Mouse (Mus musculus) cerebellum, adult 18-20 months (tissue): ENCODE results near the gene Pik3cb.

Experiments used
- DNase-seq, 2 experiments: peaks; one replicate each; pipeline ENCODE4 v3.0.0; 2021

Pik3cb gene

GRCm38 (mm10) chr9:99146855-99147735 is 6.7 kb upstream of the Pik3cb start:
- DNase-seq = no peak

- DNase-seq = no peak
Measured at GRCm38 (mm10) chr9:99145756-99146155, 5.3 kb upstream of the Pik3cb start.

DNA sequence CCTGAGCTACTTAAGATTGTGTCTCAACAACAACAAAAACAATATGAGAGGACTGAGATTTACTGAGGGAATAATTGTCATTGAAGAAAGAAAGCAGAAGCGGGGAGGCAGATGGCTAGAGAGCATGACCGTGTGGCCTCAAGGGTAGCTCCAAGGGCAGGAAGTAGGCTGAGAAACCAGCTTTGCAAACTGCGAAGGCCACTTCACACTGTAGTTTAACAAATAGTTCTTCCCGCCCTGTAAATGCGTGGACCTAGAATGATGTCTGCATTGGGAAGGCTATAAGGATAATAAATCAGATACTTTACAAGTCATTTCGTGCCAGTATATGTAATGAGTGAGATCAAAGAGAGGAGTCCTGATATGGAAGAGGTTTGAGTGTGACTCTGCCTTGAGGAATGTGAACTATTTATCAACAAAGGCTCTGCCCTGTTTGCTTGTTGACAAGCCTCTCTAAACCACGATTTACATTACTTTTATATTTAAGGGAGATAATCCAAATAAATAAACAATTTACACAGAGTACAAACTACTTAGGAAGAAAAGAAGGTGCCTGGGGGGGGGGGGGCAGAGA is 4.1 kb upstream of the Pik3cb start:
- DNase-seq = no peak

DNA sequence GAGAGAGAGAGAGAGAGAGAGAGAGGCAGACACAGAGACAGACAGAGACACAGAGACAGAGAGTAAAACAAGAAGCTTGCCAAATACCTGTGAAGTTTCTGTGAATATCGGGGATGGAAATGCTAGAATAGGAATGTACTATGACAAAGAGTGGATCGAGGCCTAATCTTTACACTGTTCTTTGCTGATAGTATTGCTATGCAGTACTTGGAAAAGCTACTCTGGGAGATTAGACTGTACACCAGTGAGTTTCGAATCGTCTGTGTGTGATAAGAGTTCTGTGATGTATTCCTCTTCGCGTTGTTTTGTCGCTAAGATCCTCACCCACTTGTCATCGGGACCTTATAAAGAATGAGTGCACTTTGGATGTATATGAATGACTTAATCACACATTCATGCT is 1.2 kb upstream of the Pik3cb start:
- no peak for DNase-seq

GRCm38 (mm10) chr9:99141171-99141570 is 750 bp upstream of the Pik3cb start:
- no peak for DNase-seq

- DNase-seq = peak in 1 of 2 experiments; percentile 44
Measured at GRCm38 (mm10) chr9:99139194-99140023, 1.0 kb downstream of the Pik3cb start.

- no peak for DNase-seq
Measured at GRCm38 (mm10) chr9:99137301-99137700, 3.1 kb downstream of the Pik3cb start.

GRCm38 (mm10) chr9:99131951-99132470 is 8.4 kb downstream of the Pik3cb start:
- no peak for DNase-seq

DNA sequence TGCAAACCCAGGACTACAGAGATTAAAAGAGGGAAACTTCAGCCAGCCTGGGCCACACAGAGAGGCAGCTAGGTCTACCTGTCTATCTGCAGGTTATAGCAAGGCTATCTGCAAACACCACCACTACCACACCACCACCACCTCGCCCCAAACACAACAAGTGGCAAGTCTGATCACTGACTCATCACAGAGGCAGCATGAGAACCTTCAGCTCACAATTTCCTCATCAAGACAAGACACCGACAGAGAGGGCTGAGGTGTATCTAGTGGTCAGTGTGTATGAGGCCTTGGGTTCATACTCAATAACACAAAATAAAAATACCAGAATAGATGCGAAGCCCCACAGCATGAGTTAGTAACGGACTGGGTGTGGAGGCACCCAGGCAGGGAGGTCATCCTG is 9.3 kb downstream of the Pik3cb start:
- no peak for DNase-seq

DNA sequence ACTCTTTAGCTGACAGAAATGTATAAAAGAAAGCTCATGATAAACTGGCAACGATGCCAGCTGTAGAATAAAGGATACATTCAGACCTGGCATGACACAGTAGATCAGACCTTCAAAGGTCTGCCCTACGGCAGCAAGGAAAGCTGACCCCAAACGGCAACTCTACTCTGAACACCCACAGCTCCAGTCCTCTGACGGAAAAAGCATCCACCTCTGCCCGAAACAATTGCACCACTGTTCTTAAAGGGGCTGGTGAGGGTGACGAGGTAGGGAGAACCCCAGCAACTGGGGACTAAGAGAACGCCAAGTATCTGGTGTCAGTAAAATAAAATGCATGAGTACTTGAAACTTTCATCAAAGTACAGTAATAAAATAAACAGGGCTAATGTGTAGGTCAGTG is 12.8 kb downstream of the Pik3cb start:
- DNase-seq = no peak

DNA sequence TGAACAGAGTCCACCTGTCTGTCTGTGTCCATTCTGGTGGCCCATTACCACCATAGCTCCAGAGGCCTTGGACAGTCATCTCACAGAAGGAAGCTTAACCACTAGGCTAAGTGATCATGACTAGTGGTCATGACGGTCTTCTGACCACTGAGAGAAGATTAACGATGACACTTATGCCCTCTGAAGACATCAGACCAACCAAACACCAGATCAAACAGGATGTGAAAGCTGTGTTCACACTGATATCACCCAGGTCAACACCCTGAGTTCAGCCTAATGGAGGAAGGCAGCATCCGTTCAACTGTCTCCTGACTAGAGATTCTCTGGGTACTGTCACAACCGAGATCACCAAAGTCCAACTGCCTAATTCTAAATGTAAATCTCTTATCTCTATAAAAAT is 17.7 kb downstream of the Pik3cb start:
- DNase-seq = no peak

DNA sequence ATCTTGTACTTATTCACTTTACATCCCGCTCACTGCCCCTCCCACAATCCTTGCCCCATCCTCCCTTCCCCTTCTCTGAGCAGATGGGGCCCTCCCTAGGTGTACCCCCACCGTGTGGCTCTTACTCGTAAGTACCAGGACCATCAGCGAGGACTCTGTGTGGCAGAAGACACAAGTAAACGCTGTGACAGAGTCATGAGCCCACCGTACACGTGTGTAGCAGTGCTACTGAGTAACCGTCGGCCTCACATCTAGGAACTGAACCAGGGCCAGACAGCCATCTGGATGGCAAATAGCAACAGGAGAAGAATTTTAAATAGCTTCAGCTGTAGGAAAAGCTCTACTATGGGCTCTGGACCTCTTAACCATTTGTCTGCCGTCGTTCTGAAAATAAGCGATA is 28.0 kb downstream of the Pik3cb start:
- DNase-seq = peak; percentile 11 to 14

- DNase-seq = no peak
Measured at GRCm38 (mm10) chr9:99111085-99111484, 29.3 kb downstream of the Pik3cb start.

DNA sequence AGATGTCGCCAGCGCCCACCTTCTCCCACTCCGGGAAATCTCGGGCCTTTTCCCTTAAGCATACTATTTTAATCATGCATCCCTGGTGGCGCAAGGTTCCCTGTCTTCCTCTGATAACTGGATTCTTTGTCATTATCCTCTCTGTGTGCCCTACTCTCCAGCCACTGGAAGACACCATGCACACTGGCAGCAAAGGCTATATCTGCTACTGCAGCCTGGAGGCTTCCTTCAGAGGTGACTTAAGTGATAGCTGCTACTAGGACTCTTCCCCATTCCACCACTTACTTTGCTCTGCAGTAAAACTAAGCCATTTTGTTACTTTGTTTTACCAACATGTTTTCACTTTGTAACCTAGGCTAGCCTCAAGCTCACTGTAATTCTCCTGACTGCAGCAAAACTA is 30.2 kb downstream of the Pik3cb start:
- DNase-seq = no peak

DNA sequence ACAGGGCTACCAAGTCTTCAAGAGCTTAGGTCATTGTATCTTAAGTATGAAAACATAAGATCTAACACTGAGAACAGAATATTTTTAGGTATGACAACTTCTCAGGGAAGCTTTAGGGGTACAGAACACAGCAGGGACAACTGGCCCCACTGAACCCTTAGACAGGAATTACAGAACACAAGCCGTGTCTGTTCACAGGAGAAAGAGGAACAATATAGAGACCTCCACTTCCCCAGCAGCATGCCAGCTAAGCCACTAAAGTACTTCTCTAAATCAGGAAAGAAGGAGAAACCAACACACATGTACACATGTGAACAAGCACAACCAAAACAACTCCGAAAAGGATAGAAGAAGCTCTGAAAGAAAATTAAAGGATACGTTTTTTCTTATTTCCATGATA is 30.8 kb downstream of the Pik3cb start:
- no peak for DNase-seq

- DNase-seq = no peak
Measured at GRCm38 (mm10) chr9:99104449-99104848, 36.0 kb downstream of the Pik3cb start.

- no peak for DNase-seq
Measured at GRCm38 (mm10) chr9:99103865-99104264, 36.6 kb downstream of the Pik3cb start.

- no peak for DNase-seq
Measured at GRCm38 (mm10) chr9:99098482-99099129, 41.8 kb downstream of the Pik3cb start.

DNA sequence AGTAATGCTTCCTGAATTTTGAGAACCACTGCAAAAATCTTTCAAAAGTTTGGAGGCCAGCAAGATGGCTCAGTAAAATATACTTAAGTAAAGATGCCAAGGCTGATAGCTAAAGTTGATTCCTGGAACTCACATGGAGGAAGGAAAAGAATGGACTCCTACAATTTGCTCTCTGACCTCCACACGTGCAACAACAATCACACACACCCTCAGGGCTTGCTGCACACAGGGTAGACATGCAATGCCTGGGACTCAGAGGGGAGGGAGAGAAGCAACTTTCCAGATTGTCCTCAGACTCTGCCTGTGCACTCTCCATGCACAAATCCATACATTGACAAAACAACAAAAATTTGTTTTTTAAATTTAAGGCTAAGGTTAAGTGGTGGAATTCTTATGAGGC is 42.8 kb downstream of the Pik3cb start:
- DNase-seq = no peak

- DNase-seq = no peak
Measured at GRCm38 (mm10) chr9:99095192-99095591, 45.2 kb downstream of the Pik3cb start.

GRCm38 (mm10) chr9:99090546-99090945 is 49.9 kb downstream of the Pik3cb start:
- no peak for DNase-seq

GRCm38 (mm10) chr9:99089904-99090303 is 50.5 kb downstream of the Pik3cb start:
- no peak for DNase-seq

DNA sequence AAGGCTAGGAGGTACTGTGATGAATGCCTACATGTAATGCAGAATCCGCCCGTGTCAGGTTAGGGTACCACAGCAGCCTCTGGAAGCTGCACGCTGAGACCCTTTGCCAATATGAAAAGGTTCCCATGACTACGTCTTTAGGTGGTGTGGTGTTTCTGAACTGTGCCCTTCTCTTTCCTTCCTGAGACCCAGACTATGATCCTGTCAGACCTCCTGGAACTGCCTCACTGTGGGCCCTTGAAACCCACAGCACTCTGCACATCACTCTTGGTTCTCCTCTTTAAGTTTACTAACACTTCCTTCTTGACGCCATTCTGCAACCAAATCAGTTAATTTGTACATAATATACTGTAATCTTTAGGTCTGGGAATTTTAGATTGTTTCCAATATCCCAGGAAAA is 58.7 kb downstream of the Pik3cb start:
- DNase-seq = no peak
